17 mouse cellular contexts compared by ENCODE assay signal in genomic region chr19:29610907-29611306, GRCm38 (mm10). TPM values are rescaled to one million over a fixed set of nuclear protein-coding genes. Genes with fewer than 3 reads are reported as not detected.
DNase-seq lines count a peak whose midpoint lies in the region; ATAC-seq and TF ChIP-seq lines count a peak whose summit lies in the region.
"Had no signal": no experiment of that assay in that cellular context is flagged by ENCODE, and none has a peak within 500 bp of the region (broad histone marks: within the 10 kb centered on the region; RNA-seq: fewer than 3 reads in every experiment).

No protein-coding gene starts in this region.

- H3K4me1 ChIP-seq in heart, embryonic 14.5 days (ENCODE audit: control insufficient read depth in 2 of 2, insufficient read depth in 2 of 2, low read length in 2 of 2), result peaks cover 0 to 8% of the 10 kb centered on the region in 2 experiments
- no peaks in the 10 kb centered on the region for H3K4me1 ChIP-seq in intestine, postnatal 0 days (replicated peaks; ENCODE audit: control insufficient read depth, insufficient read depth, low read length)
- no peaks in the 10 kb centered on the region for H3K4me1 ChIP-seq in midbrain, postnatal 0 days (ENCODE audit: insufficient read depth, low read length)
- H3K4me1 ChIP-seq: hindbrain, embryonic 15.5 days had no signal

- WGBS in heart, embryonic 14.5 days, result 16% methylated on average over 10 of the region's 10 CpGs
- WGBS in intestine, postnatal 0 days, result 56% methylated on average over 10 of the region's 10 CpGs
- 89% methylated on average over 10 of the region's 10 CpGs for WGBS in midbrain, postnatal 0 days

- H3K9ac ChIP-seq in heart, embryonic 14.5 days (ENCODE audit: low read length), result no peak overlapping the region
- H3K9ac ChIP-seq in intestine, postnatal 0 days (ENCODE audit: low read depth, low read length), result no peak overlapping the region
- H3K9ac ChIP-seq in midbrain, postnatal 0 days (replicated peaks; ENCODE audit: low read length, poor library complexity, severe bottlenecking), result no peak overlapping the region
- H3K9ac ChIP-seq: hindbrain, embryonic 15.5 days had no signal

- H3K27ac ChIP-seq in heart, embryonic 14.5 days (replicated peaks in 1 of 2; ENCODE audit: control insufficient read depth in 1 of 2, insufficient read depth in 1 of 2, low read depth in 2 of 2, low read length in 2 of 2), result no peak overlapping the region
- peak overlapping the region; percentile 65; the same call in 1 of the 2 replicates for H3K27ac ChIP-seq in intestine, postnatal 0 days (ENCODE audit: low read depth, low read length)
- H3K27ac ChIP-seq in midbrain, postnatal 0 days (ENCODE audit: low read depth, low read length), result no peak overlapping the region
- H3K27ac ChIP-seq: hindbrain, embryonic 15.5 days; macrophage had no signal

- H3K9me3 ChIP-seq in heart, embryonic 14.5 days (ENCODE audit: control insufficient read depth, low read length), result no peaks in the 10 kb centered on the region
- H3K9me3 ChIP-seq in intestine, postnatal 0 days (ENCODE audit: control insufficient read depth), result no peaks in the 10 kb centered on the region
- no peaks in the 10 kb centered on the region for H3K9me3 ChIP-seq in midbrain, postnatal 0 days (ENCODE audit: low read length)
- H3K9me3 ChIP-seq: hindbrain, embryonic 15.5 days had no signal

- ATAC-seq in heart, embryonic 14.5 days (ENCODE audit: insufficient number of reproducible peaks, insufficient read depth, low FRiP score, low read depth), result peak; percentile 72
- peak; percentile 84 for ATAC-seq in intestine, postnatal 0 days
- no peak for ATAC-seq in midbrain, postnatal 0 days (ENCODE audit: low FRiP score)
- ATAC-seq: forebrain, embryonic 14.5 days had no signal

- no peak overlapping the region for H3K4me3 ChIP-seq in heart, embryonic 14.5 days (ENCODE audit: control insufficient read depth in 1 of 2, insufficient read depth in 1 of 2, low read depth in 1 of 2, low read length in 2 of 2)
- H3K4me3 ChIP-seq in intestine, postnatal 0 days (ENCODE audit: low read depth, low read length), result no peak overlapping the region
- no peak overlapping the region for H3K4me3 ChIP-seq in midbrain, postnatal 0 days (ENCODE audit: low read depth, low read length)
- H3K4me3 ChIP-seq: hindbrain, embryonic 15.5 days had no signal

- no peak for TF ChIP-seq CTCF in intestine, postnatal 0 days (IDR thresholded peaks at IDR 0.05; ENCODE audit: low read depth)
- no peak for TF ChIP-seq CTCF in midbrain, postnatal 0 days (IDR thresholded peaks at IDR 0.05)

- H3K36me3 ChIP-seq in heart, embryonic 14.5 days (ENCODE audit: control insufficient read depth, insufficient read depth, low read length), result peaks cover 26% of the 10 kb centered on the region
- peaks cover 37% of the 10 kb centered on the region for H3K36me3 ChIP-seq in intestine, postnatal 0 days (ENCODE audit: control insufficient read depth, insufficient read depth)
- H3K36me3 ChIP-seq in midbrain, postnatal 0 days (ENCODE audit: insufficient read depth, low read length), result peaks cover 23% of the 10 kb centered on the region

- peaks cover 58% of the 10 kb centered on the region for H3K27me3 ChIP-seq in heart, embryonic 14.5 days (ENCODE audit: control insufficient read depth, insufficient read depth, low read length)
- H3K27me3 ChIP-seq in intestine, postnatal 0 days (replicated peaks; ENCODE audit: control insufficient read depth, insufficient read depth, low read length), result no peaks in the 10 kb centered on the region
- no peaks in the 10 kb centered on the region for H3K27me3 ChIP-seq in midbrain, postnatal 0 days (ENCODE audit: insufficient read depth, low read length)
- H3K27me3 ChIP-seq: hindbrain, embryonic 15.5 days had no signal

- no peak for DNase-seq in heart, adult 9 months (ENCODE audit: low spot score in 2 of 2)
- peak; percentile 13 for DNase-seq in c-Kit-negative CD71-positive TER-119-positive erythroid progenitor cells, embryonic 14.5 days (ENCODE audit: low read depth, low spot score)
- DNase-seq in lung, postnatal 25 days (ENCODE audit: low spot score), result peak; percentile 2
- no peak for DNase-seq in right cerebral cortex, adult 2 months (ENCODE audit: low spot score in 2 of 2)
- no peak for DNase-seq in adrenal gland, postnatal 25 days
- DNase-seq in midbrain, postnatal 0 days (ENCODE audit: low spot score), result no peak
- DNase-seq: B cell, adult 2 months; cerebellum, adult 9-11 months; kidney, adult 2 months; midbrain, embryonic 14.5 days; right cerebral cortex, postnatal 14 days; thymus, adult 2 months had no signal

- peak overlapping the region; percentile 29 for H3K4me2 ChIP-seq in heart, embryonic 14.5 days (ENCODE audit: low read length)
- no peak overlapping the region for H3K4me2 ChIP-seq in intestine, postnatal 0 days (replicated peaks; ENCODE audit: low read depth)
- no peak overlapping the region for H3K4me2 ChIP-seq in midbrain, postnatal 0 days (ENCODE audit: low read depth, low read length, poor library complexity, severe bottlenecking)
- H3K4me2 ChIP-seq: hindbrain, embryonic 15.5 days had no signal

RNA-seq across cellular contexts. Expression of gene Ermp1, which starts 37.3 kb away (rescaled TPM):
- polyA plus RNA-seq in heart, embryonic 14.5 days (2014; fragmentation: Nextera tagmentation; extraction: Ambion mirVana), result 7.1 and 7.4 TPM in 2 replicates
- polyA plus RNA-seq in intestine, postnatal 0 days (2015; fragmentation: Nextera tagmentation; extraction: Ambion mirVana), result 7.8 and 8.3 TPM in 2 replicates
- 51.7 and 55.0 TPM in 2 replicates for total RNA-seq in adrenal gland, postnatal 25 days (2021)
- total RNA-seq in midbrain, postnatal 0 days (2014; rRNA removed), result 15.8 and 27.6 TPM in 2 replicates
- polyA plus RNA-seq in midbrain, postnatal 0 days (2015; fragmentation: Nextera tagmentation; extraction: Ambion mirVana), result 7.7 and 9.6 TPM in 2 replicates

Comparison
In these comparisons a context has a peak if more than half of its experiments do, and no peak if none do; other contexts are left out.
1. DNase-seq: peak in c-Kit-negative CD71-positive TER-119-positive erythroid progenitor cells, embryonic 14.5 days (single experiment) and lung, postnatal 25 days (single experiment); none in heart, adult 9 months (0 of 2), right cerebral cortex, adult 2 months (0 of 2), adrenal gland, postnatal 25 days (single experiment) and midbrain, postnatal 0 days (single experiment).